13 mouse cellular contexts compared by ENCODE assay signal in the genomic region with DNA sequence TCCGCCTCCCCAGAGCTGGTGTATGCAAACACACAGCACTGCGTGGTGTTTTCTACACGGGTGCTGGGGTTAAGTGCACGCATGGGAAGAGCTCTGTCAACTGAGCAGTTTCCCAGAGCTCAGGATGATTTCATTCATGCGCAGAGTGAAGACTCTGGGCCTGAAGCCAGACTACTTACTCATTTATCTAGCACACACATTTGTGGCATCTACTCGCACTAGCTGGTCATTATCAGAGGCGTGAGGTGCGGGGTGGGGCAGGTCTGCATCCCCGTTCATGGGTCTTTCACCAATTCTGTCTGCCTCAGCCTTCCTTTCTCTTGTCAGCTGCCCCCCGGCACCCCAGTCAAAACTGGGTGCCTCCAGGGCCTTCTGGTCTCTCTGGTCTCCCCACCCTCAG.
DNase-seq lines count a peak whose midpoint lies in the region; ATAC-seq lines count a peak whose summit lies in the region.
"Had no signal": no experiment of that assay in that cellular context is flagged by ENCODE, and none has a peak within 500 bp of the region (broad histone marks: within the 10 kb centered on the region; RNA-seq: fewer than 3 reads in every experiment).

No protein-coding gene starts in this region.

- peak; percentile 70 for ATAC-seq in frontal cortex, adult (ENCODE audit: low TSS enrichment)
- ATAC-seq in heart, embryonic 11.5 days (replicated peaks; ENCODE audit: insufficient number of reproducible peaks, low FRiP score, low TSS enrichment), result peak; percentile 79
- peak; percentile 96 for ATAC-seq in liver, embryonic 15.5 days (ENCODE audit: insufficient read depth)
- ATAC-seq in hindbrain, embryonic 14.5 days (ENCODE audit: low FRiP score), result no peak
- ATAC-seq: forebrain, embryonic 15.5 days had no signal

- peak overlapping the region; percentile 80 for H3K27ac ChIP-seq in heart, embryonic 11.5 days (ENCODE audit: low read depth, low read length)
- H3K27ac ChIP-seq in liver, embryonic 15.5 days (replicated peaks), result peak overlapping the region; percentile 98
- no peak overlapping the region for H3K27ac ChIP-seq in hindbrain, embryonic 14.5 days
- H3K27ac ChIP-seq: forebrain, embryonic 15.5 days; midbrain, embryonic 12.5 days had no signal

- no peak overlapping the region for H3K4me2 ChIP-seq in heart, embryonic 11.5 days
- peak overlapping the region; percentile 56 for H3K4me2 ChIP-seq in liver, embryonic 15.5 days
- no peak overlapping the region for H3K4me2 ChIP-seq in hindbrain, embryonic 14.5 days (replicated peaks)
- H3K4me2 ChIP-seq: forebrain, embryonic 15.5 days; midbrain, embryonic 12.5 days had no signal

- no peak overlapping the region for H3K4me3 ChIP-seq in heart, embryonic 11.5 days (ENCODE audit: low read depth, low read length)
- H3K4me3 ChIP-seq in liver, embryonic 15.5 days (replicated peaks), result peak overlapping the region; percentile 5; the same call in 1 of the 2 replicates
- no peak overlapping the region for H3K4me3 ChIP-seq in hindbrain, embryonic 14.5 days (replicated peaks; ENCODE audit: low read length)
- H3K4me3 ChIP-seq: forebrain, embryonic 15.5 days; midbrain, embryonic 12.5 days had no signal

- DNase-seq in frontal cortex, postnatal 25 days (ENCODE audit: low spot score in 2 of 2), result no peak
- peak; percentile 64 for DNase-seq in 3T3-L1 (ENCODE audit: low read depth, low spot score)
- DNase-seq in ovary, postnatal 10 days (ENCODE audit: low spot score), result no peak
- DNase-seq in hindbrain, embryonic 14.5 days (ENCODE audit: low spot score), result no peak
- no peak for DNase-seq in lung, adult 18-20 months
- DNase-seq: cerebellum, postnatal 36 days; kidney, adult 11 months; left cerebral cortex, postnatal 4 days had no signal

- H3K36me3 ChIP-seq in heart, embryonic 11.5 days (ENCODE audit: control insufficient read depth, insufficient read depth, low read length), result no peaks in the 10 kb centered on the region
- H3K36me3 ChIP-seq in liver, embryonic 15.5 days (replicated peaks), result no peaks in the 10 kb centered on the region
- H3K36me3 ChIP-seq in hindbrain, embryonic 14.5 days (replicated peaks; ENCODE audit: control insufficient read depth, insufficient read depth), result no peaks in the 10 kb centered on the region
- H3K36me3 ChIP-seq: forebrain, embryonic 15.5 days; midbrain, embryonic 12.5 days had no signal

- 58% methylated on average over 10 of the region's 10 CpGs for WGBS in heart, embryonic 11.5 days (ENCODE audit: insufficient replicate concordance)
- 34% methylated on average over 10 of the region's 10 CpGs for WGBS in liver, embryonic 15.5 days (ENCODE audit: insufficient replicate concordance)
- WGBS in hindbrain, embryonic 14.5 days, result 86% methylated on average over 10 of the region's 10 CpGs

- no peaks in the 10 kb centered on the region for H3K27me3 ChIP-seq in heart, embryonic 11.5 days (ENCODE audit: control insufficient read depth, insufficient read depth, low read length)
- H3K27me3 ChIP-seq in liver, embryonic 15.5 days, result no peaks in the 10 kb centered on the region
- H3K27me3 ChIP-seq in hindbrain, embryonic 14.5 days (ENCODE audit: control insufficient read depth, insufficient read depth, low read length), result no peaks in the 10 kb centered on the region
- H3K27me3 ChIP-seq: forebrain, embryonic 15.5 days; midbrain, embryonic 12.5 days had no signal

- H3K4me1 ChIP-seq in heart, embryonic 11.5 days (ENCODE audit: control insufficient read depth, insufficient read depth, low read length), result peaks cover 5% of the 10 kb centered on the region; the same call in 1 of the 2 replicates
- peaks cover 74% of the 10 kb centered on the region for H3K4me1 ChIP-seq in liver, embryonic 15.5 days (replicated peaks)
- no peaks in the 10 kb centered on the region for H3K4me1 ChIP-seq in hindbrain, embryonic 14.5 days (replicated peaks; ENCODE audit: control insufficient read depth, insufficient read depth, low read length)
- H3K4me1 ChIP-seq: forebrain, embryonic 15.5 days; midbrain, embryonic 12.5 days had no signal

- no peaks in the 10 kb centered on the region for H3K9me3 ChIP-seq in heart, embryonic 11.5 days (replicated peaks; ENCODE audit: control insufficient read depth, low read length)
- no peaks in the 10 kb centered on the region for H3K9me3 ChIP-seq in liver, embryonic 15.5 days (replicated peaks)
- H3K9me3 ChIP-seq in hindbrain, embryonic 14.5 days (ENCODE audit: control insufficient read depth, low read length), result 0 out of 2 replicates have a peak, but pooled peaks cover 3% of the 10 kb centered on the region
- H3K9me3 ChIP-seq: forebrain, embryonic 15.5 days; midbrain, embryonic 12.5 days had no signal

- no peak overlapping the region for H3K9ac ChIP-seq in heart, embryonic 11.5 days (ENCODE audit: low read depth, low read length)
- H3K9ac ChIP-seq in liver, embryonic 15.5 days, result peak overlapping the region; percentile 48
- H3K9ac ChIP-seq in hindbrain, embryonic 14.5 days, result no peak overlapping the region
- H3K9ac ChIP-seq: forebrain, embryonic 15.5 days; midbrain, embryonic 12.5 days had no signal
